Mouse (Mus musculus) heart, embryonic 16.5 days (tissue): ENCODE data around the gene Rora. TPM values are rescaled to one million over a fixed set of nuclear protein-coding genes. Genes with fewer than 3 reads are reported as not detected.

ENCODE experiments used
- ATAC-seq: fragments of 200-750 bp; cut with Nextera tagmentation; replicated peaks from 2 replicates; pipeline ENCODE4 v1.8.0; 2017; ENCODE audit warnings: moderate number of reproducible peaks; ENCODE audit not compliant: insufficient read depth, low FRiP score; ENCODE audit errors: extremely low read depth
- H3K27ac ChIP-seq: fragments of 300-500 bp; sonication (generic); 2 replicates; pipeline ENCODE4 v1.5.1; 2014; ENCODE audit warnings: mild to moderate bottlenecking, low read length, control low read depth, moderate library complexity
- H3K27me3 ChIP-seq: fragments of 300-500 bp; sonication (generic); 2 replicates; pipeline ENCODE4 v1.6.1; 2014; ENCODE audit warnings: low read length, mixed read lengths; ENCODE audit not compliant: control insufficient read depth, insufficient read depth
- H3K36me3 ChIP-seq: fragments of 300-500 bp; sonication (generic); 2 replicates; pipeline ENCODE4 v1.6.1; 2014; ENCODE audit not compliant: control insufficient read depth, insufficient read depth
- H3K4me1 ChIP-seq: fragments of 300-500 bp; sonication (generic); 2 replicates; pipeline ENCODE4 v1.6.1; 2014; ENCODE audit warnings: low read length, mixed read lengths; ENCODE audit not compliant: control insufficient read depth, insufficient read depth
- H3K4me2 ChIP-seq: fragments of 300-500 bp; sonication (generic); 2 replicates; pipeline ENCODE4 v1.6.1; 2014; ENCODE audit warnings: low read depth, mild to moderate bottlenecking, control low read depth, low read length
- H3K4me3 ChIP-seq: fragments of 300-500 bp; sonication (generic); 2 replicates; pipeline ENCODE4 v1.5.1; 2014; ENCODE audit warnings: mild to moderate bottlenecking, control low read depth, low read length
- H3K9ac ChIP-seq: fragments of 300-500 bp; sonication (generic); 2 replicates; pipeline ENCODE4 v1.6.1; 2014; ENCODE audit warnings: low read length, control low read depth
- H3K9me3 ChIP-seq: fragments of 300-500 bp; sonication (generic); replicated peaks from 2 replicates; pipeline ENCODE4 v1.6.1; 2016; ENCODE audit warnings: low read length; ENCODE audit not compliant: control insufficient read depth
- WGBS: fragments of 180-500 bp; shearing (Covaris S2); extraction: QIAGEN DNeasy Blood & Tissue Kit; methylation state at CpG from one replicate; pipeline ENCODE4 v1.1.7; 2014; 5-methylcytosine and 5-hydroxymethylcytosine counted together
- polyA plus RNA-seq: library from polyadenylated mRNA; unstranded; fragments of >200 nt; fragmentation: Nextera tagmentation; extraction: Ambion mirVana; gene quantifications from 2 replicates; pipeline ENCODE4 v1.2.1, GENCODE M21; 2015

The Rora gene
- polyA plus RNA-seq, 1 experiment from 2014 or later = 9.4 TPM

DNA sequence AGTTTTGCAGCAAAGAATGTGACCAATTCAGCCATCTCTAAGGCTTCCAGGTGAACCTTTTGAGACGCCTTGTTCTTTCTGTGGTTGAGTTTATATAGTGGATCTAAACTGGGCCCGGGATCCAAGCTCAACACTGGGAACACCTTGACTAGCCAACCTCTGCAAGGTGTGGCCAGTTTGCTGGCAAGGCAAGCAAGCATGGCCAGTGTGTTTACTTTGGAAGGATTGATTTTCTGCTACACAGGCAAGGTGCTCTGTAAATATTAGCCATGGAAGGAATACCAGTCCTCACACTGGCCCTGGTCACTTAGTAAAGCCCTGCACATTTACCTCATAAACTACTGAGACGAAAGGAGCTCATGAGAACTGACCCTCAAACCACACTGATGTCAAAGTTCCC, 172.3 kb downstream of the Rora start:
- Histone ChIP-seq H3K27ac (no peak overlapping the region), H3K36me3 (no peaks in the 10 kb centered on the region), H3K9me3 (no peaks in the 10 kb centered on the region), H3K4me3 (no peak overlapping the region), H3K9ac (no peak overlapping the region), H3K4me2 (no peak overlapping the region), H3K27me3 (no peaks in the 10 kb centered on the region), H3K4me1 (no peaks in the 10 kb centered on the region)
- WGBS = 82% methylated on average over 3 of the region's 3 CpGs
- no peak for ATAC-seq

GRCm38 (mm10) chr9:68827441-68827840, 173.9 kb downstream of the Rora start:
- H3K4me1 ChIP-seq = no peaks in the 10 kb centered on the region
- 55% methylated on average over 3 of the region's 3 CpGs for WGBS
- ATAC-seq = no peak
- H3K4me3 ChIP-seq = no peak overlapping the region
- no peak overlapping the region for H3K4me2 ChIP-seq
- H3K27me3 ChIP-seq = no peaks in the 10 kb centered on the region
- no peak overlapping the region for H3K9ac ChIP-seq
- no peaks in the 10 kb centered on the region for H3K36me3 ChIP-seq
- no peak overlapping the region for H3K27ac ChIP-seq
- no peaks in the 10 kb centered on the region for H3K9me3 ChIP-seq

DNA sequence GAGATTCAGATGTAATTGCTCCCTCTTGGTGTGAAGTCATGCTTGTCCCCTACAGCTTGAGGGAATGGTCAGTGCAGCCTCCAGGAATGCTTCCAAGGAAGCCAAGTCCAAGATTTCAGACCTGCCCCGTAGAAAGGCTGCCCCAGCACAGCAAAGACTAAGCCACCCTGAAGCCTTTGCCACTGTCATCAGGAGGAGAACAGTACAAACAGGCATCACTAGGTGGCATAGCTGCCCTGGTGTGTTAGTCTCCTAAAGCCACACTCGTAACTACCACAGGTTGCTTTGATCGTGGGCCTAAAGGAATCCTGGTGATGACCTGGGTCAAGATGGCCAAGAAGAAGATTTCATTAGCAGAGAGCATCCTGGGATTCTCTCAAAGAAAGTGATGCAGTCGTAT, 176.3 kb downstream of the Rora start:
- 71% methylated on average over 4 of the region's 4 CpGs for WGBS
- Histone ChIP-seq H3K4me1 (no peaks in the 10 kb centered on the region), H3K27me3 (no peaks in the 10 kb centered on the region), H3K36me3 (no peaks in the 10 kb centered on the region), H3K4me2 (no peak overlapping the region), H3K4me3 (no peak overlapping the region), H3K9ac (no peak overlapping the region), H3K27ac (no peak overlapping the region), H3K9me3 (no peaks in the 10 kb centered on the region)
- no peak for ATAC-seq

- 88% methylated on average over 6 of the region's 6 CpGs for whole genome bisulfite sequencing
- Histone ChIP-seq H3K4me2 (no peak overlapping the region), H3K4me1 (no peaks in the 10 kb centered on the region), H3K4me3 (no peak overlapping the region), H3K9me3 (no peaks in the 10 kb centered on the region), H3K27me3 (no peaks in the 10 kb centered on the region), H3K9ac (no peak overlapping the region), H3K27ac (no peak overlapping the region), H3K36me3 (no peaks in the 10 kb centered on the region)
- ATAC-seq = no peak
Measured at GRCm38 (mm10) chr9:68833323-68833722, 179.7 kb downstream of the Rora start.

DNA sequence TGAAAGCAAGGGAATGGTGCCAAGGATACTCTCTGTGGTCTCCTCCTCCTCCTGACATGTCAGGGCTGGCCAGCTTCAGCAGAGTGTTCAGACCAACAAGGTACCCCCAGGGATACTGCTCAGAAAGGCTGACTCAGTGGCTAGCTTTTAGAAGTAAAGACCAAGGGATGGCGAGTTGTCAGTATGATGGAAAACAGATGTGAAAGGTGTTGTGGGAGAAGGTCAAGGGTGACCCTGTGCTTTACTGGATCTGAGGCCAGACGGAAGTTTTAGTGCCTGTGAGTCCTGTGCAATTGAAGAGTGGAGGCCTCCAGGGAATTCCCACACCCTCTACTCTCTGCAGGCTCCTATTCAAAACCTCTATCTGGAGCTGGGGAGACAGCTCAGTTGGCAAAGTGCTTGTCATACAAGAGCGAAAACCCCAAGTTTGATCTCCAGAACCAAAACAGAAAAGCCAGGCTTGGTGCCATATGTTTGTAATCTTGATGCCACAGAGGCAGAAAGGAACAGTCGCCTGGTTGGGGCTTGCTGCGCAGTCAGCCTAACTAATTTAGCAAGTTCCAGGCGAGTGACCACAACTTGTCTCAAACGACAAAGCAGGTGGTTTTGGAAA, 181.6 kb downstream of the Rora start:
- H3K4me1 ChIP-seq = no peaks in the 10 kb centered on the region
- no peak for ATAC-seq
- H3K27ac ChIP-seq = no peak overlapping the region
- WGBS = 71% methylated on average over 7 of the region's 7 CpGs
- H3K4me3 ChIP-seq = no peak overlapping the region
- no peaks in the 10 kb centered on the region for H3K36me3 ChIP-seq
- no peak overlapping the region for H3K4me2 ChIP-seq
- H3K9ac ChIP-seq = no peak overlapping the region
- no peaks in the 10 kb centered on the region for H3K27me3 ChIP-seq
- H3K9me3 ChIP-seq = no peaks in the 10 kb centered on the region

DNA sequence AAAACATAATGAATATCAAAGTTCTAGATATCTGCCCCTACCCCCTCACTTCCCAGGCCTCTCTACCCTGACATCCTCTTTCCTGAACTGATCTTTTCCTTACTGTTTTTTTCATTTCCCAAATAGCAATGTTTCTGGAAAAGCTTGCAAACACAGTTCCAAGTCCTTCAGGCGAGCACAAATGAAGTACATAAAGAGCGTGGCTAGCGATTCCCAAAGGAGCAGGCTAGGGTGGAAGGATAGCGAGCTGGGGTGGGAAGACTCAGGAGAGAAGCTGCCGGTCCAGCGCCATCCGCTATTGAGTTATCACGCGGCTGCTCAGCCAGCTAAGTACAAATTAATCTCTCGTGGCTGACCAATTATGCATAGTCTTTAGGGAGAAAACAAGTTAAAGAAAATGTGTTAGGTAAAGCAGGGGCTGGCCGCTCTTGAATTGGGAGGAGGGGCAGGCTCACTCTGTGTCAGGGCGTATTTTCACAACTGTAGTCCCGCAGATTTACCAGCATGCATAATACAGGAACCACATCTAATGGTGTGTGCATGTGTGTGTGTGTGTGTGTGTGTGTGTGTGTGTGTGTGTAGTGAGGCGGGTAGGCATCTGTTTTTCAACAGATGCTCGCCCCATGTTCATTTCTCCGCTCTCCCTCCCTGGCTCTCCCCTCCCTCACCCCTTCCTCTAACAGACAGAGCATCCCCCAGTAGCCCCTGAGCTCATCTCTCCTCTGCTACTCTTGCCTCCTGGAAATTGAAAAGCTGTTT, 188.7 kb downstream of the Rora start:
- no peaks in the 10 kb centered on the region for H3K36me3 ChIP-seq
- H3K27me3 ChIP-seq = no peaks in the 10 kb centered on the region
- H3K4me3 ChIP-seq = no peak overlapping the region
- no peaks in the 10 kb centered on the region for H3K4me1 ChIP-seq
- no peaks in the 10 kb centered on the region for H3K9me3 ChIP-seq
- no peak overlapping the region for H3K4me2 ChIP-seq
- H3K27ac ChIP-seq = no peak overlapping the region
- no peak for ATAC-seq
- no peak overlapping the region for H3K9ac ChIP-seq
- 78% methylated on average over 16 of the region's 16 CpGs for WGBS

DNA sequence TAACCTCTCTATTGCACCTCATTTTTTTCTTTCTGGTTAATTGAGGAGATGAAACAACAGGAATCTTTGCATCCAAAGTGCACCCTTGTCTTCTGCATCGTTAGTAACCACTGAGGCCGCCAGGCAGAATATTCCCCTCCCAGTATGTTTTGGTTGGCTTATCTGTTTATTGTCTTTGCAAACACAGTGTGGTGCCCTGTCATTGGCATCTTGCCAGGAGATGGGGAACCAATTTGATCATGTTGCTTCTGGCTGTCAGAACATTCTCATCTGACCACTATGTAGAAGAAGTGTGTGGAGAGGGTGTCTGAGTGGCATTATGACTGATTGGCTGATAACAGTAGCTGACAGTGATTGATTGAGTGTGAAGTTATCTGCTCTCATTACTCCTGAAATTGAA, 192.0 kb downstream of the Rora start:
- Histone ChIP-seq H3K27me3 (no peaks in the 10 kb centered on the region), H3K4me2 (no peak overlapping the region), H3K4me1 (no peaks in the 10 kb centered on the region), H3K9me3 (no peaks in the 10 kb centered on the region), H3K27ac (no peak overlapping the region), H3K4me3 (no peak overlapping the region), H3K36me3 (no peaks in the 10 kb centered on the region), H3K9ac (no peak overlapping the region)
- no peak for ATAC-seq
- 36% methylated on average over 2 of the region's 2 CpGs for WGBS

- H3K4me3 ChIP-seq = no peak overlapping the region
- ATAC-seq = no peak
- H3K36me3 ChIP-seq = no peaks in the 10 kb centered on the region
- no peaks in the 10 kb centered on the region for H3K27me3 ChIP-seq
- no peak overlapping the region for H3K4me2 ChIP-seq
- H3K9me3 ChIP-seq = no peaks in the 10 kb centered on the region
- peaks cover 6% of the 10 kb centered on the region for H3K4me1 ChIP-seq
- no peak overlapping the region for H3K27ac ChIP-seq
- WGBS = 85% methylated on average over 5 of the region's 5 CpGs
- no peak overlapping the region for H3K9ac ChIP-seq
Measured at GRCm38 (mm10) chr9:68850321-68850720, 196.7 kb downstream of the Rora start.

GRCm38 (mm10) chr9:68852201-68852600, 198.6 kb downstream of the Rora start:
- H3K36me3 ChIP-seq = no peaks in the 10 kb centered on the region
- H3K27ac ChIP-seq = peak overlapping the region; percentile 54
- no peak overlapping the region for H3K4me2 ChIP-seq
- H3K9me3 ChIP-seq = no peaks in the 10 kb centered on the region
- ATAC-seq = no peak; the same call in 1 of the 2 replicates
- peaks cover 6% of the 10 kb centered on the region for H3K4me1 ChIP-seq
- H3K9ac ChIP-seq = no peak overlapping the region
- WGBS = 26% methylated on average over 4 of the region's 4 CpGs
- H3K4me3 ChIP-seq = no peak overlapping the region
- no peaks in the 10 kb centered on the region for H3K27me3 ChIP-seq
